Mouse (Mus musculus) sigmoid colon, adult 10 weeks (tissue): ENCODE results near the gene Trappc6a. TPM values are rescaled to one million over a fixed set of nuclear protein-coding genes. Genes with fewer than 3 reads are reported as not detected.

Experiments
- polyA plus RNA-seq: library from polyadenylated mRNA; stranded (reverse); fragments of 350-450 nt; fragmentation: Illumina TruSeq; extraction: RNeasy Lipid Tissue Mini Kit (QIAGEN cat#74804); gene quantifications from one replicate; pipeline ENCODE4 v1.2.3, GENCODE M21; 2014; ENCODE audit warnings: low read depth, low replicate concordance

The Trappc6a gene
- not detected for polyA plus RNA-seq

DNA sequence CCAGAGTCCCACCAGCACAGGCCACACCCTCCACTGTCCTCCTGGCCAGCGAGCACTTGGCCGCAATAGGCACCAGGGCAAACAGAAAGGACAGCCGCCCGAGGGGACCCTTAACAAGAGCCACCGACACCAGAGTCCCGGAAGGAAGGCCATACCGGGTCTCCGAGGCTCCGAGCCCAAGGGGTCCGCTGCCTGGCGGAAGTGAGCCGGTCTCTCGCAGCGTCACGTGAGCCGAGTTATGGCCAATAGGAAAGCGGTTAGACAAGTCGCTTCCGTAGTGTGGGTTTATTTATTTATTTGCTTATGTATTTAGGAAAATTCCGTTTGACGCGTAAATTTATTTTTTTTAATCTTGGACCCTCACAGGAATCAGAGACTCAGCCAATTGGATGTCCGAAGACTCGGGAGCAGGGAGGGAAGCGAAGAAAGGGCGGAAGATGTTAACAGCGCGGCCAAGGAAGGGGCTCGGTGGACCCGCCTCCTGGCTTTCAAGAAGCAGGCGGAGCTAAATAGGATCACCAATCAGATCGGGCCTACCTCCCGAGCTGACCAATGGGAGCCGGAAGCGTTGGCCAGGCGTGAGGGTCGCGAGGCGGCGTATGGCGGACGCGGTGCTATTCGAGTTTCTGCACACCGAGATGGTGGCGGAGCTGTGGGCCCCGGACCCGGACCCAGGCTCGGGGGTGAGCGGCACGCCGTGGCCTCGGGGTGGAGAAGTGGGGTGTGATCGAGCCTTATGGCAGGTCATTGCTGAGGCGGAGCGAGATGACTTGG lies at the start of gene Trappc6a, which contains the start of gene Bloc1s3:
Gene Trappc6a, plus strand, starts transcription at position 246 of the 774 bp plus-strand sequence.
Gene Bloc1s3, minus strand, starts transcription at position 218 of the 774 bp plus-strand sequence.

GRCm38 (mm10) chr7:19458591-19459111 lies 49.5 kb upstream of the Trappc6a start, which contains the start of gene Mark4:
Gene Mark4, minus strand, starts transcription at chr7:19458821.

DNA sequence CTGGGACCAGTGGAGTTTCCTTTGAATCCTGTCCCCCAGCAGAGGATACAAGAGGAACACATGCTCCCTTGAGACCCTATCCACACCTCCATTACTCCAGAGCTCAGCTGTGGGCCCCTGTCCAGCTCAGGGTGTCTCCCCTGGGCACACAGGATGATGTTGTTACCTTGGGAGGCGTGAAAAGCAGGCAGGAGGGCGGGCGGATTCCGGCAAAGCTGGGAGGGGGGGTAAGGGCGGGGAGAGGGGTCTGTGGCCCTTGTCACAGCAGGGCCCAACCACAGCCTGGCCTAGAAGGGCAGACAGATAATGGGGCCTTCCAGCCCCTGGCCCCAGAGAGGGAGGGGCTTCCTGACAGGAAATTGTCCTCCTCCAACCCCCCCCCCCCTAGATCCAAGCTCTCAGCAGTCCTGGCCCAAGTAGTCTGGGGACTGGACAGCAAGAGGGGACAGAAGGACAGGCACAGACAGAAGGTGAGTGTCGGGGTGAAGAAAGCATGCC lies 45.3 kb upstream of the Trappc6a start, which contains the start of gene Exoc3l2:
Gene Exoc3l2, plus strand, starts transcription at position 448 of the 498 bp plus-strand sequence.

GRCm38 (mm10) chr7:19517652-19518365 lies 9.6 kb downstream of the Trappc6a start, which contains the start of gene Nkpd1:
Gene Nkpd1, plus strand, starts transcription at chr7:19517838.

GRCm38 (mm10) chr7:19562643-19563410 lies 54.6 kb downstream of the Trappc6a start, which contains the start of gene Ppp1r37:
Gene Ppp1r37, minus strand, starts transcription at chr7:19563076.

Other genes starting within 250 kb of the Trappc6a start
- 121 TPM for gene Vasp, start 236.6 kb upstream of the Trappc6a start, polyA plus RNA-seq
- gene Ppm1n, start 228.3 kb upstream of the Trappc6a start, polyA plus RNA-seq, result not detected
- 1.6 TPM for gene Rtn2, start 225.8 kb upstream of the Trappc6a start, polyA plus RNA-seq
- 1.4 TPM for gene Fosb, start 198.3 kb upstream of the Trappc6a start, polyA plus RNA-seq
- 0.63 TPM for gene Ercc1, start 163.6 kb upstream of the Trappc6a start, polyA plus RNA-seq
- 0.95 TPM for gene Cd3eap, start 148.9 kb upstream of the Trappc6a start, polyA plus RNA-seq
- gene Ppp1r13l, start 148.6 kb upstream of the Trappc6a start, polyA plus RNA-seq, result not detected
- gene Ercc2, start 126.4 kb upstream of the Trappc6a start, polyA plus RNA-seq, result 1.1 TPM
- not detected for gene Klc3, start 104.3 kb upstream of the Trappc6a start, polyA plus RNA-seq
- gene Ckm, start 103.6 kb upstream of the Trappc6a start, polyA plus RNA-seq, result not detected
- 1.7 TPM for gene Mark4, start 49.6 kb upstream of the Trappc6a start, polyA plus RNA-seq
- gene Exoc3l2, start 45.1 kb upstream of the Trappc6a start, polyA plus RNA-seq, result not detected
- 4.9 TPM for gene Bloc1s3, start within 50 bp of the Trappc6a start, polyA plus RNA-seq
- not detected for gene Nkpd1, start 9.4 kb downstream of the Trappc6a start, polyA plus RNA-seq
- gene Ppp1r37, start 54.7 kb downstream of the Trappc6a start, polyA plus RNA-seq, result 0.66 TPM
- not detected for gene Zfp296, start 68.9 kb downstream of the Trappc6a start, polyA plus RNA-seq
- 12.7 TPM for gene Gemin7, start 69.2 kb downstream of the Trappc6a start, polyA plus RNA-seq
- gene Clasrp, start 96.1 kb downstream of the Trappc6a start, polyA plus RNA-seq, result 7.1 TPM
- gene Relb, start 121.0 kb downstream of the Trappc6a start, polyA plus RNA-seq, result 5.0 TPM
- gene Clptm1, start 156.6 kb downstream of the Trappc6a start, polyA plus RNA-seq, result 24.0 TPM
- gene Apoc2, start 169.5 kb downstream of the Trappc6a start, polyA plus RNA-seq, result not detected
- gene Gm44805, start 173.0 kb downstream of the Trappc6a start, polyA plus RNA-seq, result 0.98 TPM
- gene Apoc4, start 173.1 kb downstream of the Trappc6a start, polyA plus RNA-seq, result not detected
- not detected for gene Apoc1, start 184.3 kb downstream of the Trappc6a start, polyA plus RNA-seq
- gene Apoe, start 190.8 kb downstream of the Trappc6a start, polyA plus RNA-seq, result 3.8 TPM
- 0.82 TPM for gene Tomm40, start 207.0 kb downstream of the Trappc6a start, polyA plus RNA-seq
- gene Nectin2, start 242.1 kb downstream of the Trappc6a start, polyA plus RNA-seq, result 5.2 TPM